Mouse (Mus musculus) forebrain, postnatal 0 days (tissue): Measurements from ENCODE around the gene Spata33. TPM values are rescaled to one million over a fixed set of nuclear protein-coding genes. Genes with fewer than 3 reads are reported as not detected.
A peak's percentile ranks its signal among the peaks of the same experiment; 100 is the strongest.

Source experiments
- ATAC-seq: fragments of 200-750 bp; cut with Nextera tagmentation; 2 replicates; pipeline ENCODE4 v1.8.0; 2017; ENCODE audit warnings: mild to moderate bottlenecking, moderate library complexity
- DNase-seq: peaks from one replicate; pipeline ENCODE4 v3.0.0-alpha.2; 2015
- H3K27ac ChIP-seq: fragments of 300-500 bp; sonication (generic); 2 replicates; pipeline ENCODE4 v1.5.1; 2014; ENCODE audit warnings: low read depth, mild to moderate bottlenecking, antibody characterized with exemption, low read length, moderate library complexity, mixed read lengths
- H3K27me3 ChIP-seq: fragments of 300-500 bp; sonication (generic); 2 replicates; pipeline ENCODE4 v1.6.1; 2014; ENCODE audit warnings: mild to moderate bottlenecking, low read length, mixed read lengths; ENCODE audit not compliant: insufficient read depth
- H3K36me3 ChIP-seq: fragments of 300-500 bp; sonication (generic); 2 replicates; pipeline ENCODE4 v1.6.1; 2014; ENCODE audit warnings: mild to moderate bottlenecking, moderate library complexity; ENCODE audit not compliant: insufficient read depth
- H3K4me1 ChIP-seq: fragments of 300-500 bp; sonication (generic); 2 replicates; pipeline ENCODE4 v1.6.1; 2014; ENCODE audit warnings: antibody characterized with exemption; ENCODE audit not compliant: insufficient read depth
- H3K4me2 ChIP-seq: fragments of 300-500 bp; sonication (generic); 2 replicates; pipeline ENCODE4 v1.6.1; 2014; ENCODE audit warnings: low read depth, mild to moderate bottlenecking, moderate library complexity
- H3K4me3 ChIP-seq: fragments of 300-500 bp; sonication (generic); 2 replicates; pipeline ENCODE4 v1.5.1; 2014; ENCODE audit warnings: low read depth, low read length, mixed read lengths
- H3K9ac ChIP-seq: fragments of 300-500 bp; sonication (generic); 2 replicates; pipeline ENCODE4 v1.6.1; 2014; ENCODE audit warnings: mild to moderate bottlenecking
- H3K9me3 ChIP-seq: fragments of 300-500 bp; sonication (generic); 2 replicates; pipeline ENCODE4 v1.6.1; 2016; ENCODE audit warnings: low read length
- CTCF ChIP-seq: sonication (generic); IDR thresholded peaks from 2 replicates; pipeline ENCODE4 v1.5.1; 2016; ENCODE audit warnings: antibody characterized with exemption, control low read depth, low read depth
- WGBS: fragments of 180-500 bp; shearing (Covaris S2); extraction: QIAGEN DNeasy Blood & Tissue Kit; methylation state at CpG from one replicate; pipeline ENCODE4 v1.1.7; 2014; 5-methylcytosine and 5-hydroxymethylcytosine counted together
- polyA plus RNA-seq: library from polyadenylated mRNA; unstranded; fragments of >200 nt; fragmentation: Nextera tagmentation; extraction: Ambion mirVana; gene quantifications from 2 replicates; pipeline ENCODE4 v1.2.1, GENCODE M21; 2015
- total RNA-seq: library from RNA; depleted of rRNA; stranded (reverse); fragments of >200 nt; gene quantifications from 2 replicates; pipeline ENCODE4 v1.2.3, GENCODE M21; 2014

Spata33 gene
- total and polyA plus RNA-seq, 2 experiments from 2014 or later, result 6.3 to 7.6 TPM

GRCm38 (mm10) chr8:123232553-123232952 lies 19.9 kb downstream of the Spata33 start:
- Histone ChIP-seq H3K9ac (no peak overlapping the region), H3K27me3 (peaks cover 7% of the 10 kb centered on the region; the same call in 1 of the 2 replicates), H3K4me3 (no peak overlapping the region), H3K4me1 (peaks cover 15% of the 10 kb centered on the region), H3K4me2 (no peak overlapping the region), H3K9me3 (no peaks in the 10 kb centered on the region), H3K27ac (no peak overlapping the region), H3K36me3 (peaks cover 13% of the 10 kb centered on the region; the same call in 1 of the 2 replicates)
- DNase-seq (no peak), ATAC-seq (no peak)
- WGBS, result 44% methylated on average over 7 of the region's 7 CpGs
- no peak for TF ChIP-seq CTCF

- Histone ChIP-seq H3K27me3 (peaks cover 7% of the 10 kb centered on the region; the same call in 1 of the 2 replicates), H3K27ac (no peak overlapping the region), H3K4me1 (peaks cover 15% of the 10 kb centered on the region), H3K9me3 (no peaks in the 10 kb centered on the region), H3K4me2 (no peak overlapping the region), H3K9ac (no peak overlapping the region), H3K4me3 (no peak overlapping the region), H3K36me3 (0 out of 2 replicates have a peak, but pooled peaks cover 7% of the 10 kb centered on the region)
- DNase-seq (no peak), ATAC-seq (no peak)
- 55% methylated on average over 13 of the region's 13 CpGs for WGBS
- no peak for TF ChIP-seq CTCF
Observed at GRCm38 (mm10) chr8:123233300-123233699, 20.7 kb downstream of the Spata33 start.

GRCm38 (mm10) chr8:123233760-123234159 lies 21.1 kb downstream of the Spata33 start:
- DNase-seq (no peak), ATAC-seq (no peak)
- Histone ChIP-seq H3K4me2 (no peak overlapping the region), H3K9me3 (no peaks in the 10 kb centered on the region), H3K27me3 (peaks cover 7% of the 10 kb centered on the region; the same call in 1 of the 2 replicates), H3K4me1 (peaks cover 15% of the 10 kb centered on the region), H3K36me3 (0 out of 2 replicates have a peak, but pooled peaks cover 3% of the 10 kb centered on the region), H3K27ac (no peak overlapping the region), H3K9ac (no peak overlapping the region), H3K4me3 (no peak overlapping the region)
- no peak for TF ChIP-seq CTCF
- WGBS, result 80% methylated on average over 11 of the region's 11 CpGs

GRCm38 (mm10) chr8:123234918-123235519 lies 22.4 kb downstream of the Spata33 start:
- H3K9ac ChIP-seq, result peak overlapping the region; percentile 64
- H3K4me1 ChIP-seq, result peaks cover 15% of the 10 kb centered on the region
- 31% methylated on average over 13 of the region's 13 CpGs for WGBS
- ATAC-seq (peak; percentile 21; the same call in 1 of the 2 replicates), DNase-seq (peak; percentile 81)
- peak overlapping the region; percentile 84 for H3K4me2 ChIP-seq
- H3K27ac ChIP-seq, result no peak overlapping the region
- no peaks in the 10 kb centered on the region for H3K36me3 ChIP-seq
- H3K9me3 ChIP-seq, result no peaks in the 10 kb centered on the region
- H3K4me3 ChIP-seq, result peak overlapping the region; percentile 54
- peaks cover 7% of the 10 kb centered on the region; the same call in 1 of the 2 replicates for H3K27me3 ChIP-seq
- no peak for TF ChIP-seq CTCF

GRCm38 (mm10) chr8:123235520-123236497 lies 23.2 kb downstream of the Spata33 start, which contains the start of gene Spata2l:
Gene Spata2l, minus strand, starts transcription at chr8:123236233.
- Histone ChIP-seq H3K4me1 (peaks cover 15% of the 10 kb centered on the region), H3K36me3 (no peaks in the 10 kb centered on the region), H3K4me2 (peak within 1 kb of the TSS; percentile 84), H3K4me3 (peak within 1 kb of the TSS; percentile 54), H3K27me3 (peaks cover 7% of the 10 kb centered on the region; the same call in 1 of the 2 replicates), H3K9ac (peak within 1 kb of the TSS; percentile 64), H3K27ac (0 out of 2 replicates have a peak within 1 kb of the TSS, but pooled peaks have one; percentile 15), H3K9me3 (no peaks in the 10 kb centered on the region)
- peak; percentile 75 for DNase-seq
- WGBS, result 2% methylated on average over 57 of the region's 57 CpGs
- peak; percentile 49 for TF ChIP-seq CTCF
- peak; percentile 84 for ATAC-seq

GRCm38 (mm10) chr8:123239398-123239797 lies 26.8 kb downstream of the Spata33 start:
- ATAC-seq (no peak), DNase-seq (no peak)
- no peak overlapping the region for H3K27ac ChIP-seq
- H3K9me3 ChIP-seq, result no peaks in the 10 kb centered on the region
- peaks cover 29% of the 10 kb centered on the region for H3K36me3 ChIP-seq
- no peak overlapping the region for H3K9ac ChIP-seq
- H3K4me1 ChIP-seq, result peaks cover 15% of the 10 kb centered on the region
- H3K27me3 ChIP-seq, result peaks cover 7% of the 10 kb centered on the region; the same call in 1 of the 2 replicates
- TF ChIP-seq CTCF, result no peak
- no peak overlapping the region for H3K4me2 ChIP-seq
- 86% methylated on average over 10 of the region's 10 CpGs for WGBS
- no peak overlapping the region for H3K4me3 ChIP-seq
